In genomic region chr1:38664261-38664660, GRCm38 (mm10) we compare ENCODE assay signal across 23 mouse cellular contexts. TPM values are rescaled to one million over a fixed set of nuclear protein-coding genes. Genes with fewer than 3 reads are reported as not detected.
DNase-seq lines count a peak whose midpoint lies in the region; ATAC-seq lines count a peak whose summit lies in the region.
"Had no signal": no experiment of that assay in that cellular context is flagged by ENCODE, and none has a peak within 500 bp of the region (broad histone marks: within the 10 kb centered on the region; RNA-seq: fewer than 3 reads in every experiment).

No protein-coding gene starts in this region.

- no peaks in the 10 kb centered on the region for H3K36me3 ChIP-seq in heart, embryonic 16.5 days (ENCODE audit: control insufficient read depth, insufficient read depth)
- H3K36me3 ChIP-seq in heart, embryonic 11.5 days (ENCODE audit: control insufficient read depth, insufficient read depth, low read length), result no peaks in the 10 kb centered on the region
- no peaks in the 10 kb centered on the region for H3K36me3 ChIP-seq in forebrain, embryonic 14.5 days (ENCODE audit: control insufficient read depth, insufficient read depth, low read length)
- H3K36me3 ChIP-seq: embryonic facial prominence, embryonic 15.5 days; forebrain, embryonic 10.5 days; heart, embryonic 13.5 days; kidney, embryonic 15.5 days; limb, embryonic 12.5 days; liver, embryonic 15.5 days; stomach, embryonic 15.5 days had no signal

- H3K4me3 ChIP-seq in heart, embryonic 16.5 days (ENCODE audit: low read length), result peak overlapping the region; percentile 22
- H3K4me3 ChIP-seq in heart, embryonic 11.5 days (ENCODE audit: low read depth, low read length), result no peak overlapping the region
- H3K4me3 ChIP-seq in forebrain, embryonic 14.5 days (ENCODE audit: low read depth, low read length), result no peak overlapping the region
- H3K4me3 ChIP-seq: embryonic facial prominence, embryonic 15.5 days; forebrain, embryonic 10.5 days; gastrocnemius, adult 2 months; heart, embryonic 13.5 days; kidney, embryonic 15.5 days; limb, embryonic 12.5 days; liver, embryonic 15.5 days; stomach, embryonic 15.5 days had no signal

- ATAC-seq in heart, embryonic 16.5 days (replicated peaks; ENCODE audit: extremely low read depth, insufficient read depth, low FRiP score), result no peak
- no peak for ATAC-seq in heart, embryonic 11.5 days (replicated peaks; ENCODE audit: insufficient number of reproducible peaks, low FRiP score, low TSS enrichment)
- no peak for ATAC-seq in forebrain, embryonic 14.5 days
- ATAC-seq: hindbrain, embryonic 16.5 days; intestine, postnatal 0 days had no signal

- H3K4me2 ChIP-seq in heart, embryonic 16.5 days (ENCODE audit: low read depth, low read length), result no peak overlapping the region
- H3K4me2 ChIP-seq in heart, embryonic 11.5 days, result no peak overlapping the region
- H3K4me2 ChIP-seq in forebrain, embryonic 14.5 days (ENCODE audit: low read length), result no peak overlapping the region
- H3K4me2 ChIP-seq: embryonic facial prominence, embryonic 15.5 days; heart, embryonic 13.5 days; kidney, embryonic 15.5 days; limb, embryonic 12.5 days; liver, embryonic 15.5 days; midbrain, embryonic 11.5 days; stomach, embryonic 15.5 days had no signal

- peak; percentile 26 for DNase-seq in thymus, postnatal 14 days
- no peak for DNase-seq in thymus, postnatal 0 days (ENCODE audit: low spot score)
- DNase-seq in induced T-regulatory cell, adult 2 months (ENCODE audit: low read depth), result peak; percentile 49
- no peak for DNase-seq in kidney, postnatal 25 days
- DNase-seq in forebrain, embryonic 14.5 days (ENCODE audit: low spot score), result no peak
- no peak for DNase-seq in spleen, postnatal 4 days (ENCODE audit: low spot score in 2 of 2)
- DNase-seq: cerebellum, adult 11-12 months; cerebellum, postnatal 14 days; heart, postnatal 4 days; right cerebral cortex, postnatal 4 days had no signal

- H3K9me3 ChIP-seq in heart, embryonic 16.5 days (replicated peaks; ENCODE audit: control insufficient read depth, low read length), result no peaks in the 10 kb centered on the region
- H3K9me3 ChIP-seq in heart, embryonic 11.5 days (replicated peaks; ENCODE audit: control insufficient read depth, low read length), result no peaks in the 10 kb centered on the region
- H3K9me3 ChIP-seq in forebrain, embryonic 14.5 days (replicated peaks; ENCODE audit: control insufficient read depth, low read length), result no peaks in the 10 kb centered on the region
- H3K9me3 ChIP-seq: embryonic facial prominence, embryonic 15.5 days; forebrain, embryonic 10.5 days; heart, embryonic 13.5 days; kidney, embryonic 15.5 days; limb, embryonic 12.5 days; liver, embryonic 15.5 days; stomach, embryonic 15.5 days had no signal

- no peaks in the 10 kb centered on the region for H3K27me3 ChIP-seq in heart, embryonic 16.5 days (ENCODE audit: control insufficient read depth, insufficient read depth, low read length)
- no peaks in the 10 kb centered on the region for H3K27me3 ChIP-seq in heart, embryonic 11.5 days (ENCODE audit: control insufficient read depth, insufficient read depth, low read length)
- H3K27me3 ChIP-seq in forebrain, embryonic 14.5 days (replicated peaks; ENCODE audit: control insufficient read depth, insufficient read depth, low read length), result no peaks in the 10 kb centered on the region
- H3K27me3 ChIP-seq: embryonic facial prominence, embryonic 15.5 days; heart, embryonic 13.5 days; kidney, embryonic 15.5 days; liver, embryonic 15.5 days; stomach, embryonic 15.5 days had no signal

- whole genome bisulfite sequencing in heart, embryonic 16.5 days, result 82% methylated on average over 4 of the region's 4 CpGs
- 83% methylated on average over 4 of the region's 4 CpGs for WGBS in heart, embryonic 11.5 days (ENCODE audit: insufficient replicate concordance)
- 88% methylated on average over 4 of the region's 4 CpGs for WGBS in forebrain, embryonic 14.5 days

- H3K27ac ChIP-seq in heart, embryonic 16.5 days (ENCODE audit: low read length), result no peak overlapping the region
- H3K27ac ChIP-seq in heart, embryonic 11.5 days (ENCODE audit: low read depth, low read length), result no peak overlapping the region
- H3K27ac ChIP-seq in forebrain, embryonic 14.5 days (ENCODE audit: low read depth, low read length), result no peak overlapping the region
- H3K27ac ChIP-seq: embryonic facial prominence, embryonic 15.5 days; forebrain, embryonic 10.5 days; gastrocnemius, adult 2 months; heart, embryonic 13.5 days; kidney, embryonic 15.5 days; limb, embryonic 12.5 days; liver, embryonic 15.5 days; stomach, embryonic 15.5 days had no signal

- H3K4me1 ChIP-seq in heart, embryonic 16.5 days (ENCODE audit: control insufficient read depth, insufficient read depth, low read length), result no peaks in the 10 kb centered on the region
- no peaks in the 10 kb centered on the region; the same call in 1 of the 2 replicates for H3K4me1 ChIP-seq in heart, embryonic 11.5 days (ENCODE audit: control insufficient read depth, insufficient read depth, low read length)
- no peaks in the 10 kb centered on the region for H3K4me1 ChIP-seq in forebrain, embryonic 14.5 days (ENCODE audit: control insufficient read depth, insufficient read depth, low read length)
- H3K4me1 ChIP-seq: liver, embryonic 15.5 days had no signal

- no peak overlapping the region for H3K9ac ChIP-seq in heart, embryonic 16.5 days (ENCODE audit: low read length)
- H3K9ac ChIP-seq in heart, embryonic 11.5 days (ENCODE audit: low read depth, low read length), result no peak overlapping the region
- no peak overlapping the region for H3K9ac ChIP-seq in forebrain, embryonic 14.5 days (ENCODE audit: low read length)
- H3K9ac ChIP-seq: embryonic facial prominence, embryonic 15.5 days; heart, embryonic 13.5 days; kidney, embryonic 15.5 days; limb, embryonic 12.5 days; liver, embryonic 15.5 days; stomach, embryonic 15.5 days had no signal

RNA-seq across cellular contexts. Expression of gene Aff3, which starts 0.5 kb away (rescaled TPM):
- polyA plus RNA-seq in heart, embryonic 16.5 days (2015; fragmentation: Nextera tagmentation; extraction: Ambion mirVana), result 1.7 and 2.2 TPM in 2 replicates
- 6.6 and 6.7 TPM in 2 replicates for polyA plus RNA-seq in heart, embryonic 11.5 days (2014; fragmentation: Nextera tagmentation; extraction: Ambion mirVana)
- 11.6 and 16.1 TPM in 2 replicates for polyA plus RNA-seq in thymus, postnatal 0 days (2015; fragmentation: Nextera tagmentation; extraction: Ambion mirVana)
- 15.5 TPM in 2 replicates for polyA plus RNA-seq in forebrain, embryonic 14.5 days (2014; fragmentation: Nextera tagmentation; extraction: Ambion mirVana)

Comparison
In these comparisons a context has a peak if more than half of its experiments do, and no peak if none do; other contexts are left out.
1. DNase-seq: peak in thymus, postnatal 14 days (single experiment) and induced T-regulatory cell, adult 2 months (single experiment); none in thymus, postnatal 0 days (single experiment), kidney, postnatal 25 days (0 of 2), forebrain, embryonic 14.5 days (single experiment) and spleen, postnatal 4 days (0 of 2).